Mouse (Mus musculus) v-Abl transformed pro-B cells (cell line): ENCODE results near the gene Chaf1b.

Experiments used
- in situ Hi-C, 2 experiments: fragments of 400-800 bp; cut with MboI; formaldehyde crosslinking; loops; one replicate each; pipeline ENCODE4 v1.15.1; 2025; ENCODE audit not compliant: unreplicated experiment in 2 of 2

Gene Chaf1b

DNA sequence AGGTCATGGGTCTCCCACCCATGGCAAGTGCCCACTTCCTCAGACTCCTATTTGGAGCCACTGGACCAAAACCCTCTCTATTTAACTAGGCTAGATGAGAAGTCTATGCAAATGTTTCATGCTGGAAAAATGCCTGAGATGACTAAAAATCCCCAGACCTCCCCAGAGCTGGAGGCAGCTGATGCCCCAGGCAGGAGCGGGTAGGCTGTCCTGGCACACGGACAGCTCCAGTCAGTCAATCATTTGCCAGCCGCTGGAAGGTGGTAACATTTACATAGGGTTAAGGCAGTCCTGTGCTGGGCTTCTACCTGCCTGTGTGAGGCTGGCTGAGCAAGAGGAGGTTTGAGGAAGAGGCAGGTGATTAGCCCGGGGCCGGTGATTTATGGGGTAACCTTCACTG, 28.5 kb downstream of the Chaf1b start:
- in situ Hi-C loops = loop anchor here in 1 of 2 experiments (10.0 kb wide), 1 partner anchor 227 kb away; the partner anchor contains the start of gene Cbr3

DNA sequence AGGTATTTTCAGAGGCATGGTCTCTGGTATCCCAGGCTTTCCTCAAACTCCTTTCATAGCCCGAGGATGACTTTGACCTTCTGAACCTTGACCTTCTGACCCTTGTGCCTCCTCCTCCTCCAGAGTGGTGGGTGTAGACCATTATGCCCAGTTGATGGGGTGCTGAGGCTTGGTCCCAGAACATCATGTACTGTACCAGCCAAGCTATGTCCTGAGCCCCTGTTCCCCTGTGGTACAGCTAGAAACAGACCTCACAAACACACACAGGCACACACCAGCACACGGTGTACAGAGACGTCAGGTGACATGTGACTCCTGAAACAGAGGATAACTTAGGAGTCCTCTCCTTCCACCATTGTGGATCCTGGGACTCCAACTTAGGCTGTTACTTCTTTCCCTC, 29.1 kb downstream of the Chaf1b start:
- in situ Hi-C loops = loop anchor here in 1 of 2 experiments (10.0 kb wide), 1 partner anchor 228 kb away; the partner anchor contains the start of gene Cbr3

DNA sequence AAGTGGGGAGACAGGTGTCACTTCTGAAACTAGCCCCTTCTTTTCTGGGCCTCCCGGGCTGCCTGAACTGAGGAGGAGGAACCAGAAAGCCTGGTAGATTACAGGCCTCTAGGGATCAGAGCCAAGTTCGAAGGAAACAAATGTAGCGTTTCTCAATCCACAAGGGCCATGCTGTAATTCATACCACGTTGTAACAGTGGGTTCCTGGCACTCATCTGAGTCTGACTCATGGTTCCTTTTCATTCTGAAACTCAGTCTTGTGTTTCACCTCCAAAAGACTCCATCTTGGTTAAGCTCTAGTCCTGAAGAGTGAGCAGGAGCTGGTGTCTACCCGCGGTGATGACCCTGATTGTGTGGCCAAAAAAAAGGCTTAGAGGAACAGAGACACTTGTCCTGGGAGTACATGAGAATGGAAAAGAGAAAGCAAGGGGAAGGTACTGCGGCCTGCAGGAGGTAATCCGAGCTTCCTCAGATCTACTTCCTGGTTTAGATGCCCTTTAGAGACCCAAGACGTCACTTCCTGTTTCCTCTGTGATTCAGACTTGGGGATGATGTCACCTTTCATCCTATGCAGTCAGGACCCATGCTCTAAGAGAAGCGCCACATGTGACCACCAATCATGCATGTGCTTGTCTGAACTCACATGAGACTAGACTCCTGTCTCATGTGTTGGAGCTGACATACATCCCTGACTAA, 30.3 kb downstream of the Chaf1b start:
- in situ Hi-C loops = loop anchor here in 1 of 2 experiments (10.0 kb wide), 1 partner anchor 229 kb away; the partner anchor contains the start of gene Cbr3

DNA sequence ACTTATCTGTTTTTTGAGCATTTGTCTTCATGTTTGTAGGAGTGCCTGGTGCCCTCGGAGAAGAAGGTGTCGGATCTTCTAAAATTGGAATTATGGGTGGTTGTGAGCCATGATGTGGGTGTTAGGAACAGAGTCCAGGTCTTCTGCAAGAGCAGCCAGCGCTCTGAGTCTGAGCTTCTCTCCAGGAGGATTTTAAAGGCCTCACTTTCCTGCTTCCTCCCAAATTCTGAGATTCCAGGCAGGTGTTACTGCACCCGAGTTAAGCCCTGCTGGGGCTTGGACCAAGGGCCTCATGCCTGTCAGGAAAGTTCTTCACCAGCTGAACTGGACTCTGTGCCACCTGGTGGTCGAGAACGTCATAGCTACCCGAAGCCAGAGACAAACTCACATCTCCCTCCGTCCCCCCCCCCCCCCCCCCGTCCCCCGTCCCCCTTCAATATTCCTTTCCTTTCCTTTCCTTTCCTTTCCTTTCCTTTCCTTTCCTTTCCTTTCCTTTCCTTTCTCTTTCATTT, 31.7 kb downstream of the Chaf1b start:
- in situ Hi-C loops = loop anchor here (5.0 to 10.0 kb wide), 2 partner anchors 231 to 342 kb away; partner anchors contain the start of gene Cbr3 (in 1 of the 2)

DNA sequence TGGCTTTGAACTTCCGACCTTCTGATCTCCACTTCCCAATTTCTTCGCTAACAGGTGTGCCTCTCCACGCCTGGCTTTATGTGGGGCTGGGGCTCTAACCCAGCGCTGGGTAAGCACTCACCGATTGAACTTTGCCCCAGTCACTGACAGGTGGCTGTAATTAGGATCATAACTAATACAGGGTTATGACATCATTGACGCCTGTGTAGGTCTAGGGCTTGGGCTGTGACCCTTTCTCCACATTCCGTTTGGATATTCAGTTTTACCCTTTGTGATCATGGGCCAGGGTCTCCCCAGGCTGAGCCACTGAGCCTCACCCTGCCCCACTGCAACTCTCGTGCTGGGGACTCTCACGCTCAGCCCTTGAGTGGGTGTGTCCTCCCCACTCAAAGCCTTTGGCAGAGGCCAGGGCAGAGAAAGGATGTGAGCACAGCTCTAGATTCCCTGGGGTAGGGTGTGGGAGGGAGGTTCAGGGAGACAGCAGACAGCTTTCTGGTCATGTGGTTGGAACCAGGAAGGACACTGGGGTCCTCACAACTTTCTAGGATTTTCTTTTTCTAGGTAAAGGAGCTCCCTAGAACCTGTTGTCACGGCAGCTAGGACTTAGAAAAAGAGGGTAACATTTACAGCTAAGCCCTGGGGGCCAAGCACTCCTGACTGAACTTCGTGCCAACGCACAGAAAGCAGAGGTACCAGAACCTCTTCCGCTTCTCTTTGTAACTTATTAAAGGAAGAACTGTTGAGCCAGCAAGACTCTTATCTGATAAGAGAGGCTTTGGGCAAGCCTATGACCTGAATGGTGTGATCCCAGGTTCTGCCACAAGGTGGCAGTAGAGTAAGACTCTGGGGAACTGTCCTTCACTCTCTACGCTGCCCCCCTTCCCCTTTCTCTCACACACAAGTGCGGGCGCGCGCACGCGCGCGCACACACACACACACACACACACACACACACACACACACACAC, 34.3 kb downstream of the Chaf1b start:
- in situ Hi-C loops = loop anchor here (5.0 to 10.0 kb wide), 2 partner anchors 233 to 339 kb away; partner anchors contain the start of gene Cbr3 (in 1 of the 2)

DNA sequence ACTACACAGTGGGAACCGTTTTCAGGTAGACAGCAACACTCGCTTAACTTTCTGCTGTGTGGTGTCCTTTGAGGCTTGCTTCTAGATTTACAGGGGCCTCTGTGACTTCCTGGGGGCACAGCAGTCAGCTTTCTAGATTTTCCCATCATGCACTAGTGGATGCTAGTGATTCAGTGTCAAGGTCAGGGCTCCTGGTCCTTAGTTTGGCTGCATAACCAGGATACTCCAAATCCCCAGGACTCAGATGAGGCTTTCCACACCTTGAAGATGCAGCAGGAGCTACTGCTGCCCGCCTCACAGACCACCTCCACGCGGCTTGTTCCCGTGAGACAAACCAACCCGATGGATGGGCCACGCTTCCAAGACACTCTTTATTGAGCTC, 35.0 kb downstream of the Chaf1b start:
- in situ Hi-C loops = loop anchor here (5.0 to 10.0 kb wide), 2 partner anchors 234 to 339 kb away; partner anchors contain the start of gene Cbr3 (in 1 of the 2)

DNA sequence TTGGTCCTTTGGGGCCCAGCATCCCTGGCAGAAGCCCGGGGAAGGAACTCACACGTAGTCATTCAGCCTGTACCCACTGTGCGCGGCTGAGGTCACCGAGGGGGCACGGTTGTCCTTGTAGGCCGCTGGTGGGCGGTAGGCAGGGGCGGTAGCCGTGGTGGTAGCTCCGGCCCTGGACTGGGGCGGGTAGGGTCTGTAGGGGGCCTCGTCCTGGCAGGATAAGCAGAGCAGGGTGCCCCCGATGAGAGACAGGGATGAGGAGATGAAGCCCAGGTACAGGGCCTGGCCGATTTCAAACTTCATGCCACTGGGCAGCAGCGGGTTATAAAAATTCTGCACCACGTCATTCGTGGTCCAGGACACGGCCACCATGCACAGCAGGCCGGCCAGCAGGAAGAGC, 35.5 kb downstream of the Chaf1b start:
- in situ Hi-C loops = loop anchor here (5.0 to 10.0 kb wide), 2 partner anchors 234 to 338 kb away; partner anchors contain the start of gene Cbr3 (in 1 of the 2)

DNA sequence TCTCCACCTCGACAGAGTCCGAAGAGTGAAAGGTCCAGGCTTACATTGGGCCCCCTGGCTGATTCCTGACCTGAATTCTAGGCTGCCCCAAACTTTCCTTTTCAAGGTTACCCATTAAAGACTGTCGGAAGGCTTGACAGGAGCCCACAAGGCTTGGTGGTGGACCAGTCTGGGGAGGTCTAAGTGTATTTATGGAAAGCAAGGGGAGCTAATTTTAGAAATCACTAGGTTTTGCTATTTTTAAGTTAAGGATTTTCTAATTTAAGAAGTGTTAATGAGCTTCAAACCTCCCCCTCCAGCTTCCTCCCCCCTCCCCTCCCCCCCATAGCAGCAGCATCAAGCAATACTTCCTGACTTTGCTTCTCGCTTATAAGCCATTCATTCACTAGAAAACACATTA, 37.0 kb downstream of the Chaf1b start:
- in situ Hi-C loops = no loop called here

DNA sequence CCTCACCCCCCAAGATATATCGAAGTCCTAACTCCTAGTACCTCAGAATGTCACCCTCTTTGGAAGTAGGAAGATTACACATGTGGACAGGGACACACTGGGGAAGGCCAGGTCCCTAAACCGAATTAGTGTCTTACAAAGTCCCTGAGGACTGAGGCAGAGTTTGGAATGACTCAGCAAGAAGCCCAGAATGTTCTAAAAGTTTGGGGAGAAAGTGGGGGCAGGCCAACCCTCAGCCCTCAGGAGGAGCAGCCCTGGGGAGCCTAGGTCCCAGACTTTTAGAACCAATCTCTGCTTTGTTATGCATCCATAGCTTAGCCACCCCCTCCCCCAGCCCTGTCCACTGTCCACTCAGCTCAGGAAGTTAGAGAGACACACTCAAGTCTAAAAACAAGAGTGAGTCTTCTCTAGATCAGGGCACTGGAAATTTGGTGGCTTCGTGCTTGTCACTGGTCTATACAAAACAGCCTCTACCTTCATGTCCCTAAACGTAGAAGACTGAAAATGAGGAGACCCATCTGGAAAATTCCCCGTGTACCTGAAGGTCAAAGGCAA, 39.2 kb downstream of the Chaf1b start:
- in situ Hi-C loops = no loop called here

DNA sequence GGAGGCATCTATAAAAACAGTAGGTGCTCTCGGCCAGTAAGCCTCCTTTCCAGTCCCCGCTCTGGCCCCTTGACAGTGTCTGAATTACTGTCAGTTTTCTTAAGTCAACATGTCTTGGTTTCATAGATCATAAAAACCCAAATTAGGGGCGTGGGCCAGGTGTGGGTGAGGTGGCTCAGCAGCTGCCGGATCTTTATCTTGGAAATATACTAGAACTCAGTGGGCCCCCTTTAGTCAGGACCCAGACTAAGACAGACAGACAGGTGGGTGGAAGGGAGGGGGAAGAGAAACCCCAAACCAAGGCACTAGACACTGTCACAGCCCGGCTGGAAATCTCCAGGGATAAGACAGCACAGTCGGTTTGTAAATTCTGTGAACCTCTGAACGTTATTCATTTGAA, 40.1 kb downstream of the Chaf1b start:
- in situ Hi-C loops = no loop called here

DNA sequence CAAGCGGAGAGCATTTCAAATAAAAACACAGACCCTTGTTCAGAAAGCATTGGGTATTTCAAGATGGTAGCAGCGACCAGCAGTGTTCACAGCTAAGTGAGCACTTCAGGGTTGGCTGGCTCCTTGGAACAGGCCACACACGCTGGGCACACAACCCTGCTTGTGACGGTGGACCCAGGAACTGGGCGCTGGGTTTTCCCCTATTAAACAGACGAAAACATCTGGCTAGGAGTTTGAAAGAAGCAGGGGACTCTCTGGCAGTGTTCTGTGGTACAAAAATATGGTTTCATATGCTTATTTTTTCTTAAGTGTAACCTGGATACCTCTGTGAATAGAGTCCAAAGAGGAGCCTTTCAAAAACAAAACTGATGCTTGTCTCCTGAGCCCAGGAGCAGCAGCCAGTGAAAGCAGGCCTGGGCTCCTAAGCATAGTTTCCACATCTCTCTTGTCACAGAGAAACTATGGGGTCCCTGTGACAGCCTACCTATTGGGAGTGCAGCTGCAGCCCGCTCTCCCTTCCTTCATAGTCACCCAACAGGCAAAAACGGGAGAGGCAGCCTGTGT, 42.1 kb downstream of the Chaf1b start:
- in situ Hi-C loops = no loop called here

DNA sequence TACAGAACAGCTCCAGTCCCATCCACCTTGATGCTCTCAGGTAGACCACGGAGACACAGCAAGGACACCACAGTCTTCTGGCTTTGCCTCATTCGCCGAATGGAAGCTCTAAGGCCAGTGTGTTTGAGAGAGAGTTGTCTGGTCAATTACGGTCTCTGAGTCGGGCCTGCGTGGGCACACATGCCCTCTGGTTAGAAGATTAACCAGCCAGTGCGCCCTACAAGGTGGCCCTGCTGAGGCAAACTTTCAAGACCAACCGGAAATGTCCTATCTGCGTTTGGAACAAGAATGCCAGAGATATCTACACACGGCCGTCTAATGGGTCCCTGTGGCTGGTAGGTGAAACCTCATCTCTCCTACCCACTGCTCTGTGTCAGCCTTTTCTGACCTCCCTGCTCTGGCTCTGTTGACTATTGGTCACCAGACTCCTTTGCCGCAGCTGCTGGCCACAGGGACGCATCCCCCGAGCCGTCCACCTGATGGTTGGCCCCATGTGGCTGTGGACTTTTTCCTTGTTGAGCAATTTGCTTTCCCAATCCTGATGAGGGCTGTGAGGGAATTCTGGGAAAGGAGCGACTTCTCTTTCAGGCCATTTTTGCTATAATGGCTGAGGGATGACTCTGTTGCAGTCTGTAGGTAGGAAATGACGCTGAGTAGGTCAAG, 45.8 kb downstream of the Chaf1b start:
- in situ Hi-C loops = no loop called here

DNA sequence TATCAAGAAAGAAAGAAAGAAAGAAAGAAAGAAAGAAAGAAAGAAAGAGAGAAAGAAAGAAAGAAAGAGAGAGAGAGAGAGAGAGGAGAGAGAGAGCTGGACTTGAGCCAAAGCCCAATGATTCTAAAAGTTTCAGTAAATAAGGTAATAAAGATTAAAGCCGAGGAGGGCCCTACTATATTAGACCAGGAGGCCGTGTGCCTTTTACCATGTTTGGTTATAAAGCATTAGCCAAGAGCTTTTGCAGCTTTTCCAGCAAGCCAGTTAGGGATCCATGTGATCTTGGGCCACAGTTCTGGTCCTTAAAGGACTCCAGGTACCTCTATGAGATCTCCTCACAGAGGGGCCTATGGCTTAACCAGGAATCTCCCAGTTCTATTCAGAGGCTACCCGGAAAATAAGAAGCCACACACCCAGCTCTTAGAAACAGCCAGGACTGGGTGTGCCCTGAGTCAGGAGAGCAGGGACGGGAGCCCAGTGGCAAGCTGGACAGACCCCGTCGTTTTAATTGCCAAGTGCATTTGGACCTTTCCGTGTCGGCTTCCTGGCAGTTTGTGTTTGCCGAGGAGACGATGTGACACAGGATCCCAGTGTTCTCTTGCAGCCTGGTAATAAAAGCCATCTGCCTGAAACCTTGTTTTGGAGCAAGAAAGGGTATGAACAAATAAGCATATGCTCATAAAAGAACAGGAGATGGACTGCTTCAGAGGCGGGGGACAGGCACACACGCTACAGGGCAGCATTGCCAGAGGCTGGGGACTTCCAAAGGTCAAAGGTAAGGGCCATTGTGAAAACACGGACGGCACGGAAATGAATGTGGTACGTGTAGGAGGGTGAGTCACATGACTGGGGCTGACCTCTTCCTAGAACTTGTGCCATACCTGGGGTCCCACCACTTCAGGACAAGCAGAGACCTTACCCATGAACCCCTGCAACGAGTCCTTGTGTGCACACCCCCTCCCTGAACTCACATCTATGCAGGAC, 48.8 kb downstream of the Chaf1b start:
- in situ Hi-C loops = no loop called here

DNA sequence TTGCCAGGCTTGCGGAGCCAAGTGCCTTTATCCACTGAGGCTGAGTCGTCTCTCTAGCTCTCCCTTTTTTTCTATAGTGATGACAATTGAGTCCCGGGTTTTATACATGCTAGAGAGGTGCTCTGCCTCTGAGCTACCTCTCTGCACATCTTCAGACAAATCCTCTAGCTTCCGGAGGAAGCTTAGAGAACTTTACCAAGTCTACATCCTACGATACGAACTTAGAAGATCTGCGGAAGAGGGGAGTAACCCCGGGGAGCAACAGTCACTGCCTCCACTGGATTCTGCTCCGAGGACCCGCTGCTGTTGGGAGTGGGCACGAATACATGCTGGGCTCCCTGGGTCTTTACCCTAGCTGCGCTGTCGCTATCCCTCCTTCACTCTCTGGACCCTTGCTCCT, 50.9 kb downstream of the Chaf1b start:
- in situ Hi-C loops = no loop called here

DNA sequence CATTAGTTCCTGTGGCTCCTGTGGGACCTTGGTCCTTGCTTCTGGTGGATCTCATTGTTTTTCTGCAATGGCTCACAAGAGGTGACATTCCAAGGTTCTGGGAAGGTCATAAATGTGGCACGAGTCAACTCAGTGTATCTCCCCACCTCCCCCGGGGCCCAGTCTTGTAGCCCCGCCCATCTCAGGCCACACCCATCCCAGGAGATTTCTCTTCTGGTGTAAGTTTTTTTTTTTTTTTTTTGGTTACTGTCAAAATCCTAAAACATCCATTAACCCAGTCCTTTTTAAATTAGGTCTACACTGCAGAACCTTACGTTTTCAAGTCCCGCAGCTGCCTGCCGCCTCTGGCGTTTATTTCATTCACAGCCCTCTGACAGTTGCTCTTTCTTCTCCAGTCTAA, 51.3 kb downstream of the Chaf1b start:
- in situ Hi-C loops = no loop called here

DNA sequence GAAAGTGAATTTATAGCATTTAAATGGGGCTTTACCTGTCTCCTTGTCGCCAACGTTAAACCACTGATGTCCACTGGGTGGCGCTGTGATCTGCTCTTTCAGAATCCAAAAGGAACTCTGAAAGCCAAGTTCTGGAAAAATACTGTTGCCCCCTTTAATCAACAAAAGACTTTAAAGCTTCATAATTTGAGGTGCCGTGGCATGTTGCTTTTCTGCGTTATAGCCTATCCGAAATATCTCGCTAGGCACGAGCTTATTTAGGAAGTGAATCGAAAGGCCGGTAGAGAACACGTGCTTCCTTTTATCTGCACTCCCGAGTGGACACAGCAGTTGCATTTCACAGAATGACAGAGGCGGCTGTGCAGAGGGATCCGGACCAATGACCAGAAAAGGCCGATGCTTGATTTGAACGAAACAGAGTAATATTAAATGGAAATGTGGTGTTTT, 54.7 kb downstream of the Chaf1b start:
- in situ Hi-C loops = no loop called here

DNA sequence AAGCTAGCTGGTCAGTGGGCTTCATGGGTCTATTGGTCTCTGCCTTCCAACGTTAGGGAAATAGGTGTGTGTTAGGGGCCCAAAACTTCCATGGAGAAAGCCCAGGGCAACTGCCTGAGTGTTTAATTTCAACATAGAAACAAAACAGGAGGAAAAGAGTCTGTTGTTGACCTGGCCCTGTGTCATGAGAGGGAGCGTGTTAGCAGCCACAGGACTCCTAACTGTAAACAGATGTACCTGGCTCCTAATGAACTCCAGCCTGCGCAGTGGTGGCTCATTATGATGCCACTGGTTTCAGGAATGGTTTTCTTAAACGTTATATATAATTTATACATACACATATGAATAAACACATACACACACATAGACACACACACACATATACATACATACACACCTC, 56.3 kb downstream of the Chaf1b start:
- in situ Hi-C loops = loop anchor here in 1 of 2 experiments (5.0 kb wide), 1 partner anchor 317 kb away; no protein-coding TSS in a partner anchor
